Mouse (Mus musculus) liver, adult 2 months (tissue): ENCODE results near the gene Camkv. TPM values are rescaled to one million over a fixed set of nuclear protein-coding genes. Genes with fewer than 3 reads are reported as not detected.

Experiments
- DNase-seq: peaks from one replicate; pipeline ENCODE4 v3.0.0-alpha.2; 2011; ENCODE audit warnings: low read depth, low spot score; ENCODE audit errors: extremely low read depth
- H3K27ac ChIP-seq: fragments of 200-500 bp; replicated peaks from 2 replicates; pipeline ENCODE4 v1.5.1; 2012; ENCODE audit warnings: low read depth, mild to moderate bottlenecking, control low read depth, inconsistent platforms, low read length; ENCODE audit not compliant: insufficient read depth
- H3K27me3 ChIP-seq: fragments of 200-500 bp; 2 replicates; pipeline ENCODE4 v1.6.1; 2012; ENCODE audit warnings: mild to moderate bottlenecking, moderate library complexity, low read length, inconsistent platforms; ENCODE audit not compliant: control insufficient read depth, insufficient read depth
- H3K36me3 ChIP-seq: fragments of 200-500 bp; 2 replicates; pipeline ENCODE4 v1.6.1; 2012; ENCODE audit warnings: low read length, inconsistent platforms; ENCODE audit not compliant: control insufficient read depth, insufficient read depth
- H3K4me1 ChIP-seq: fragments of 200-500 bp; 2 replicates; pipeline ENCODE4 v1.6.1; 2011; ENCODE audit warnings: low read length; ENCODE audit not compliant: control insufficient read depth, insufficient read depth
- H3K4me3 ChIP-seq: fragments of 200-500 bp; 2 replicates; pipeline ENCODE4 v1.5.1; 2011; ENCODE audit warnings: low read depth, mild to moderate bottlenecking, control low read depth, low read length, moderate library complexity; ENCODE audit not compliant: insufficient read depth
- H3K79me2 ChIP-seq: fragments of 200-500 bp; 2 replicates; pipeline ENCODE4 v1.6.1; 2012; ENCODE audit warnings: inconsistent platforms, mild to moderate bottlenecking, low read length, moderate library complexity; ENCODE audit not compliant: control insufficient read depth, insufficient read depth
- H3K9ac ChIP-seq: fragments of 200-500 bp; 2 replicates; pipeline ENCODE4 v1.6.1; 2012; ENCODE audit warnings: low read depth, mild to moderate bottlenecking, control low read depth, inconsistent platforms, low read length
- CTCF ChIP-seq: fragments of 200-500 bp; IDR thresholded peaks from 2 replicates; pipeline ENCODE4 v1.5.1; 2011; ENCODE audit warnings: low read depth, low read length, control low read depth
- POLR2A ChIP-seq: fragments of 200-500 bp; IDR thresholded peaks from 2 replicates; pipeline ENCODE4 v1.6.1; 2011; ENCODE audit warnings: low read length, control low read depth; ENCODE audit not compliant: insufficient read depth; ENCODE audit errors: extremely low read depth
- WGBS: fragments of 180-500 bp; shearing (Covaris S2); methylation state at CpG from one replicate; pipeline ENCODE4 v1.1.7; 2018; 5-methylcytosine and 5-hydroxymethylcytosine counted together
- polyA plus RNA-seq: library from polyadenylated mRNA; depleted of rRNA; stranded (reverse); fragments of >200 nt; gene quantifications from 2 replicates; pipeline ENCODE4 v1.2.3, GENCODE M21; 2012
- total RNA-seq: library from RNA; depleted of rRNA; stranded (reverse); fragments of >200 nt; gene quantifications from 2 replicates; pipeline ENCODE4 v1.2.3, GENCODE M21; 2014

Gene Camkv
- total and polyA plus RNA-seq, 2 experiments: not detected

GRCm38 (mm10) chr9:107975399-107976386, 40.2 kb downstream of the Camkv start, which contains the start of gene Uba7:
Uba7 (plus strand) TSS chr9:107975505.
- H3K36me3 ChIP-seq: no peaks in the 10 kb centered on the region
- peaks cover 4% of the 10 kb centered on the region; the same call in 1 of the 2 replicates for H3K4me1 ChIP-seq
- peak within 1 kb of the TSS; percentile 72 for H3K9ac ChIP-seq
- no peaks in the 10 kb centered on the region for H3K79me2 ChIP-seq
- 48% methylated on average over 12 of the region's 12 CpGs for WGBS
- no peak for TF ChIP-seq CTCF
- no peak for TF ChIP-seq POLR2A
- H3K4me3 ChIP-seq: peak within 1 kb of the TSS; percentile 50
- DNase-seq: peak; percentile 83
- H3K27me3 ChIP-seq: no peaks in the 10 kb centered on the region
- peak within 1 kb of the TSS; percentile 39 for H3K27ac ChIP-seq

- H3K9ac ChIP-seq: no peak overlapping the region
- H3K4me1 ChIP-seq: peaks cover 12% of the 10 kb centered on the region; the same call in 1 of the 2 replicates
- no peaks in the 10 kb centered on the region for H3K36me3 ChIP-seq
- H3K27ac ChIP-seq: no peak overlapping the region
- no peaks in the 10 kb centered on the region for H3K27me3 ChIP-seq
- no peak overlapping the region for H3K4me3 ChIP-seq
- 91% methylated on average over 12 of the region's 12 CpGs for WGBS
- no peaks in the 10 kb centered on the region for H3K79me2 ChIP-seq
- TF ChIP-seq POLR2A (no peak), CTCF (no peak)
- no peak for DNase-seq
These were observed 43.3 kb downstream of the Camkv start for GRCm38 (mm10) chr9:107978815-107979214.

- Histone ChIP-seq H3K36me3 (no peaks in the 10 kb centered on the region), H3K9ac (no peak overlapping the region; the same call in 1 of the 2 replicates), H3K4me3 (no peak overlapping the region), H3K79me2 (no peaks in the 10 kb centered on the region), H3K4me1 (peaks cover 10% of the 10 kb centered on the region; the same call in 1 of the 2 replicates), H3K27me3 (no peaks in the 10 kb centered on the region), H3K27ac (peak overlapping the region; percentile 66)
- no peak for TF ChIP-seq POLR2A
- no peak for TF ChIP-seq CTCF
- 59% methylated on average over 7 of the region's 7 CpGs for WGBS
- no peak for DNase-seq
These were observed 46.5 kb downstream of the Camkv start for GRCm38 (mm10) chr9:107981684-107982605.

- WGBS: 68% methylated on average over 14 of the region's 14 CpGs
- no peaks in the 10 kb centered on the region for H3K36me3 ChIP-seq
- H3K4me1 ChIP-seq: peaks cover 10% of the 10 kb centered on the region; the same call in 1 of the 2 replicates
- no peaks in the 10 kb centered on the region for H3K27me3 ChIP-seq
- peak within 1 kb of the TSS; percentile 82 for H3K27ac ChIP-seq
- peak; percentile 36 for DNase-seq
- no peak for TF ChIP-seq CTCF
- TF ChIP-seq POLR2A: no peak
- H3K4me3 ChIP-seq: no peak within 1 kb of the TSS; the same call in 1 of the 2 replicates
- no peak within 1 kb of the TSS; the same call in 1 of the 2 replicates for H3K9ac ChIP-seq
- H3K79me2 ChIP-seq: no peaks in the 10 kb centered on the region
These were observed 47.3 kb downstream of the Camkv start, which contains the start of gene Gm20661 for GRCm38 (mm10) chr9:107982681-107983346. Gm20661 (plus strand) TSS chr9:107983058.

- TF ChIP-seq POLR2A: no peak
- TF ChIP-seq CTCF: no peak
- 65% methylated on average over 4 of the region's 4 CpGs for WGBS
- H3K27ac ChIP-seq: peak overlapping the region; percentile 82
- peak; percentile 28 for DNase-seq
- no peaks in the 10 kb centered on the region for H3K79me2 ChIP-seq
- no peak overlapping the region; the same call in 1 of the 2 replicates for H3K9ac ChIP-seq
- H3K4me3 ChIP-seq: no peak overlapping the region
- H3K36me3 ChIP-seq: no peaks in the 10 kb centered on the region
- peaks cover 10% of the 10 kb centered on the region; the same call in 1 of the 2 replicates for H3K4me1 ChIP-seq
- no peaks in the 10 kb centered on the region for H3K27me3 ChIP-seq
These were observed 48.0 kb downstream of the Camkv start for GRCm38 (mm10) chr9:107983421-107983890.
